Mouse (Mus musculus): Measurements from ENCODE around the gene Cuedc1. TPM values are rescaled to one million over a fixed set of nuclear protein-coding genes. Genes with fewer than 3 reads are reported as not detected.

Cuedc1 gene
- polyA plus RNA-seq, 1 experiment from 2014 or later: 17.4 TPM

DNA sequence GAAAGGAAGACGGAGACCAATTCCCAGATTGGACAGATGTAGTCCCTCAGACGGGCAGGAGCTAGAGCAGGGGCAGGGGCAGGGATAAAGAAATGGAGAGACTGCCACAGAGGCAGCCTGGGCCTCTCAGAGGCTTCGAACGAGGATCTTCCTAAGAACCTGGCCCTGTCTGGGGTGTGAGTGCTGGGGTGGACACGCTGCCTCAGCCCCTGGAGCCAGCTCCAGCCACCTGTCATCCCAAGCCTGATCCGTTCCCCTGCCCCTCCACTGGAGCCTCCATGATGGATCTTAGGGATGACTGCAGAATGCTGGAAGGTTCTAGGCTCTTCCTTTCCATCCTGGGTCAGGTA is 20.2 kb downstream of the Cuedc1 start:
- Histone ChIP-seq H3K36me3 (ENCODE audit: control insufficient read depth, insufficient read depth, low read length) (no peaks in the 10 kb centered on the region), H3K9me3 (ENCODE audit: control insufficient read depth, low read length) (no peaks in the 10 kb centered on the region), H3K4me2 (ENCODE audit: low read depth, low read length) (no peak overlapping the region), H3K4me1 (ENCODE audit: control insufficient read depth, insufficient read depth, low read length) (peaks cover 48% of the 10 kb centered on the region), H3K4me3 (ENCODE audit: low read depth, low read length) (no peak overlapping the region), H3K27ac (replicated peaks; ENCODE audit: low read depth, low read length) (peak overlapping the region; percentile 86), H3K9ac (ENCODE audit: low read depth, low read length) (peak overlapping the region; percentile 32; the same call in 1 of the 2 replicates), H3K27me3 (replicated peaks; ENCODE audit: control insufficient read depth, insufficient read depth, low read length) (no peaks in the 10 kb centered on the region)
- DNase-seq (ENCODE audit: low spot score) (no peak), ATAC-seq (ENCODE audit: low read depth) (no peak)
- 41% methylated on average over 3 of the region's 6 CpGs for WGBS

- Histone ChIP-seq H3K9me3 (ENCODE audit: control insufficient read depth, low read length) (no peaks in the 10 kb centered on the region), H3K4me2 (ENCODE audit: low read depth, low read length) (peak overlapping the region; percentile 20; the same call in 1 of the 2 replicates), H3K27ac (replicated peaks; ENCODE audit: low read depth, low read length) (peak overlapping the region; percentile 86), H3K36me3 (ENCODE audit: control insufficient read depth, insufficient read depth, low read length) (no peaks in the 10 kb centered on the region), H3K4me3 (ENCODE audit: low read depth, low read length) (no peak overlapping the region), H3K9ac (ENCODE audit: low read depth, low read length) (peak overlapping the region; percentile 32), H3K27me3 (replicated peaks; ENCODE audit: control insufficient read depth, insufficient read depth, low read length) (no peaks in the 10 kb centered on the region), H3K4me1 (ENCODE audit: control insufficient read depth, insufficient read depth, low read length) (peaks cover 43% of the 10 kb centered on the region)
- peak; percentile 86 for ATAC-seq (ENCODE audit: low read depth)
- WGBS: 22% methylated on average over 8 of the region's 8 CpGs
- peak; percentile 88 for DNase-seq (ENCODE audit: low spot score)
Observed at GRCm38 (mm10) chr11:88118817-88119642, 21.2 kb downstream of the Cuedc1 start.

GRCm38 (mm10) chr11:88122545-88122944 is 24.7 kb downstream of the Cuedc1 start:
- H3K27me3 ChIP-seq (replicated peaks; ENCODE audit: control insufficient read depth, insufficient read depth, low read length): no peaks in the 10 kb centered on the region
- no peaks in the 10 kb centered on the region for H3K9me3 ChIP-seq (ENCODE audit: control insufficient read depth, low read length)
- WGBS: 38% methylated on average over 5 of the region's 5 CpGs
- no peak overlapping the region for H3K4me2 ChIP-seq (ENCODE audit: low read depth, low read length)
- no peak overlapping the region for H3K4me3 ChIP-seq (ENCODE audit: low read depth, low read length)
- no peak for DNase-seq (ENCODE audit: low spot score)
- H3K4me1 ChIP-seq (ENCODE audit: control insufficient read depth, insufficient read depth, low read length): peaks cover 44% of the 10 kb centered on the region
- H3K36me3 ChIP-seq (ENCODE audit: control insufficient read depth, insufficient read depth, low read length): no peaks in the 10 kb centered on the region
- no peak for ATAC-seq (ENCODE audit: low read depth)
- no peak overlapping the region for H3K9ac ChIP-seq (ENCODE audit: low read depth, low read length)
- peak overlapping the region; percentile 25; the same call in 1 of the 2 replicates for H3K27ac ChIP-seq (replicated peaks; ENCODE audit: low read depth, low read length)

GRCm38 (mm10) chr11:88123021-88123420 is 25.2 kb downstream of the Cuedc1 start:
- DNase-seq (ENCODE audit: low spot score) (no peak), ATAC-seq (ENCODE audit: low read depth) (no peak)
- H3K4me2 ChIP-seq (ENCODE audit: low read depth, low read length): no peak overlapping the region
- peaks cover 41% of the 10 kb centered on the region for H3K4me1 ChIP-seq (ENCODE audit: control insufficient read depth, insufficient read depth, low read length)
- H3K36me3 ChIP-seq (ENCODE audit: control insufficient read depth, insufficient read depth, low read length): no peaks in the 10 kb centered on the region
- H3K27me3 ChIP-seq (replicated peaks; ENCODE audit: control insufficient read depth, insufficient read depth, low read length): no peaks in the 10 kb centered on the region
- H3K9ac ChIP-seq (ENCODE audit: low read depth, low read length): no peak overlapping the region
- H3K27ac ChIP-seq (replicated peaks; ENCODE audit: low read depth, low read length): peak overlapping the region; percentile 24; the same call in 1 of the 2 replicates
- 58% methylated on average over 5 of the region's 5 CpGs for WGBS
- H3K9me3 ChIP-seq (ENCODE audit: control insufficient read depth, low read length): no peaks in the 10 kb centered on the region
- no peak overlapping the region for H3K4me3 ChIP-seq (ENCODE audit: low read depth, low read length)

- Histone ChIP-seq H3K9ac (ENCODE audit: low read depth, low read length) (no peak overlapping the region), H3K4me2 (ENCODE audit: low read depth, low read length) (no peak overlapping the region), H3K4me3 (ENCODE audit: low read depth, low read length) (no peak overlapping the region), H3K36me3 (ENCODE audit: control insufficient read depth, insufficient read depth, low read length) (no peaks in the 10 kb centered on the region), H3K27me3 (replicated peaks; ENCODE audit: control insufficient read depth, insufficient read depth, low read length) (no peaks in the 10 kb centered on the region), H3K4me1 (ENCODE audit: control insufficient read depth, insufficient read depth, low read length) (peaks cover 34% of the 10 kb centered on the region), H3K27ac (replicated peaks; ENCODE audit: low read depth, low read length) (peak overlapping the region; percentile 3), H3K9me3 (ENCODE audit: control insufficient read depth, low read length) (no peaks in the 10 kb centered on the region)
- 28% methylated on average over 6 of the region's 6 CpGs for WGBS
- DNase-seq (ENCODE audit: low spot score): peak; percentile 81
- ATAC-seq (ENCODE audit: low read depth): no peak; the same call in 1 of the 2 replicates
Observed at GRCm38 (mm10) chr11:88123731-88124130, 25.9 kb downstream of the Cuedc1 start.

- no peaks in the 10 kb centered on the region for H3K9me3 ChIP-seq (ENCODE audit: control insufficient read depth, low read length)
- 61% methylated on average over 6 of the region's 7 CpGs for WGBS
- no peak overlapping the region for H3K9ac ChIP-seq (ENCODE audit: low read depth, low read length)
- no peak for ATAC-seq (ENCODE audit: low read depth)
- no peak overlapping the region for H3K4me2 ChIP-seq (ENCODE audit: low read depth, low read length)
- no peak overlapping the region for H3K4me3 ChIP-seq (ENCODE audit: low read depth, low read length)
- H3K27ac ChIP-seq (replicated peaks; ENCODE audit: low read depth, low read length): no peak overlapping the region
- no peaks in the 10 kb centered on the region for H3K36me3 ChIP-seq (ENCODE audit: control insufficient read depth, insufficient read depth, low read length)
- peaks cover 21% of the 10 kb centered on the region for H3K4me1 ChIP-seq (ENCODE audit: control insufficient read depth, insufficient read depth, low read length)
- no peaks in the 10 kb centered on the region for H3K27me3 ChIP-seq (replicated peaks; ENCODE audit: control insufficient read depth, insufficient read depth, low read length)
- no peak for DNase-seq (ENCODE audit: low spot score)
Observed at GRCm38 (mm10) chr11:88125483-88125882, 27.6 kb downstream of the Cuedc1 start.

- ATAC-seq (ENCODE audit: low read depth) (no peak; the same call in 1 of the 2 replicates), DNase-seq (ENCODE audit: low spot score) (peak; percentile 57)
- H3K9me3 ChIP-seq (ENCODE audit: control insufficient read depth, low read length): no peaks in the 10 kb centered on the region
- H3K4me3 ChIP-seq (ENCODE audit: low read depth, low read length): no peak overlapping the region
- H3K4me2 ChIP-seq (ENCODE audit: low read depth, low read length): no peak overlapping the region
- H3K27ac ChIP-seq (replicated peaks; ENCODE audit: low read depth, low read length): no peak overlapping the region; the same call in 1 of the 2 replicates
- no peaks in the 10 kb centered on the region for H3K36me3 ChIP-seq (ENCODE audit: control insufficient read depth, insufficient read depth, low read length)
- H3K27me3 ChIP-seq (replicated peaks; ENCODE audit: control insufficient read depth, insufficient read depth, low read length): no peaks in the 10 kb centered on the region
- H3K9ac ChIP-seq (ENCODE audit: low read depth, low read length): no peak overlapping the region
- H3K4me1 ChIP-seq (ENCODE audit: control insufficient read depth, insufficient read depth, low read length): peaks cover 22% of the 10 kb centered on the region
- WGBS: 26% methylated on average over 5 of the region's 5 CpGs
Observed at GRCm38 (mm10) chr11:88126306-88126793, 28.5 kb downstream of the Cuedc1 start.

DNA sequence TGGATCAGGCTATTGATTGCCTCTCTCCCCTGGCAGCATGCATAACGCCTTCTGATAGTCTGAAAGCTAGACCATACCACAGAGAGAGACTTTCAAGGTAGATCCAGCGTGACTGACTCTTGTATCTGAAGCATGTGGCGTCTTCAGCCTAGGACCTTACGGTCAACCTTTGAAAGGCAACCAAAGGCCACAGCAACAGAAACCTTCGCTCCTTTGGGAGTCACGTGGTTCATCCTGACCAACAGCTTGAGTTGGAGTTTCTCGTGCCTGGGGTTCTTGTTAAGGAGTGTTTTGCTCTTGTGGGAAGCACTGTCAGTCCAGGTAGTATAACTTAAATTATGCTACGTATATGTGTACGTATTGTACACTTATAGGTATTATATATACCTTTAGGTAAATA is 30.6 kb downstream of the Cuedc1 start:
- H3K9me3 ChIP-seq (ENCODE audit: control insufficient read depth, low read length): no peaks in the 10 kb centered on the region
- ATAC-seq (ENCODE audit: low read depth): no peak
- H3K36me3 ChIP-seq (ENCODE audit: control insufficient read depth, insufficient read depth, low read length): peaks cover 2% of the 10 kb centered on the region; the same call in 1 of the 2 replicates
- H3K4me2 ChIP-seq (ENCODE audit: low read depth, low read length): no peak overlapping the region
- H3K4me3 ChIP-seq (ENCODE audit: low read depth, low read length): no peak overlapping the region
- H3K9ac ChIP-seq (ENCODE audit: low read depth, low read length): no peak overlapping the region
- no peak for DNase-seq (ENCODE audit: low spot score)
- H3K27ac ChIP-seq (replicated peaks; ENCODE audit: low read depth, low read length): no peak overlapping the region
- no peaks in the 10 kb centered on the region for H3K27me3 ChIP-seq (replicated peaks; ENCODE audit: control insufficient read depth, insufficient read depth, low read length)
- 90% methylated on average over 9 of the region's 9 CpGs for WGBS
- peaks cover 23% of the 10 kb centered on the region for H3K4me1 ChIP-seq (ENCODE audit: control insufficient read depth, insufficient read depth, low read length)
